Mouse (Mus musculus): Measurements from ENCODE around the gene Camkk1. TPM values are rescaled to one million over a fixed set of nuclear protein-coding genes. Genes with fewer than 3 reads are reported as not detected.

The Camkk1 gene
- polyA plus RNA-seq, 1 experiment from 2014 or later = 30.6 TPM

Other genes starting within 250 kb of the Camkk1 start
- 7.7 and 8.7 TPM in 2 replicates for gene Cyb5d2, start 222.9 kb upstream of the Camkk1 start, polyA plus RNA-seq (2015; fragmentation: Nextera tagmentation; extraction: Ambion mirVana)
- 15.2 and 15.8 TPM in 2 replicates for gene Zzef1, start 222.8 kb upstream of the Camkk1 start, polyA plus RNA-seq (2015; fragmentation: Nextera tagmentation; extraction: Ambion mirVana)
- gene Atp2a3, start 57.8 kb upstream of the Camkk1 start, polyA plus RNA-seq (2015; fragmentation: Nextera tagmentation; extraction: Ambion mirVana) = 1.0 and 1.1 TPM in 2 replicates
- 0.33 and 0.45 TPM in 2 replicates for gene P2rx1, start 19.9 kb upstream of the Camkk1 start, polyA plus RNA-seq (2015; fragmentation: Nextera tagmentation; extraction: Ambion mirVana)
- gene Ncbp3, start 28.8 kb downstream of the Camkk1 start, polyA plus RNA-seq (2015; fragmentation: Nextera tagmentation; extraction: Ambion mirVana) = 10.9 and 12.7 TPM in 2 replicates
- 0.15 and 0.27 TPM in 2 replicates for gene Itgae, start 71.6 kb downstream of the Camkk1 start, polyA plus RNA-seq (2015; fragmentation: Nextera tagmentation; extraction: Ambion mirVana)
- 2.2 and 2.6 TPM in 2 replicates for gene Haspin, start 119.3 kb downstream of the Camkk1 start, polyA plus RNA-seq (2015; fragmentation: Nextera tagmentation; extraction: Ambion mirVana)
- gene P2rx5, start 141.4 kb downstream of the Camkk1 start, polyA plus RNA-seq (2015; fragmentation: Nextera tagmentation; extraction: Ambion mirVana) = 0.36 and 0.40 TPM in 2 replicates
- gene Emc6, start 158.0 kb downstream of the Camkk1 start, polyA plus RNA-seq (2015; fragmentation: Nextera tagmentation; extraction: Ambion mirVana) = 116 TPM in 2 replicates
- 156 and 161 TPM in 2 replicates for gene Tax1bp3, start 158.1 kb downstream of the Camkk1 start, polyA plus RNA-seq (2015; fragmentation: Nextera tagmentation; extraction: Ambion mirVana)
- gene Ctns, start 180.0 kb downstream of the Camkk1 start, polyA plus RNA-seq (2015; fragmentation: Nextera tagmentation; extraction: Ambion mirVana) = 19.9 and 20.8 TPM in 2 replicates
- 1.8 and 2.2 TPM in 2 replicates for gene Shpk, start 180.5 kb downstream of the Camkk1 start, polyA plus RNA-seq (2015; fragmentation: Nextera tagmentation; extraction: Ambion mirVana)
- 0.14 and 0.21 TPM in 2 replicates for gene Trpv1, start 215.3 kb downstream of the Camkk1 start, polyA plus RNA-seq (2015; fragmentation: Nextera tagmentation; extraction: Ambion mirVana)
- 0.14 and 0.22 TPM in 2 replicates for gene Trpv3, start 248.4 kb downstream of the Camkk1 start, polyA plus RNA-seq (2015; fragmentation: Nextera tagmentation; extraction: Ambion mirVana)